Mouse (Mus musculus) granulocyte monocyte progenitor cell, adult 5-6 weeks (primary cell): ENCODE measurements around the gene Hpd. TPM values are rescaled to one million over a fixed set of nuclear protein-coding genes. Genes with fewer than 3 reads are reported as not detected.

Experiments used
- total RNA-seq, 2 experiments: library from RNA; stranded (forward) in 1 of 2; stranded (reverse) in 1 of 2; fragments of 200-712, 200-1000 nt in 1 of 2; fragments of >200 nt in 1 of 2; fragmentation: Nextera tagmentation in 1 of 2; gene quantifications; 2 replicates each; pipeline ENCODE4 v1.2.3; 2014 to 2017

Hpd gene
- total RNA-seq, 2 experiments from 2014 or later, result not detected

Other genes starting within 250 kb of the Hpd start
- 42.8 and 63.5 TPM in 2 replicates for gene Kdm2b, start 192.9 kb downstream of the Hpd start, total RNA-seq (2014; fragmentation: Nextera tagmentation)
- 54.8 and 58.7 TPM in 2 replicates for gene Kdm2b, start 192.9 kb downstream of the Hpd start, total RNA-seq (2017)
- 40.9 and 43.8 TPM in 2 replicates for gene Orai1, start 167.7 kb downstream of the Hpd start, total RNA-seq (2014; fragmentation: Nextera tagmentation)
- gene Orai1, start 167.7 kb downstream of the Hpd start, total RNA-seq (2017), result 15.6 and 22.4 TPM in 2 replicates
- gene Morn3, start 135.7 kb downstream of the Hpd start, total RNA-seq (2014; fragmentation: Nextera tagmentation), result 0.58 TPM in 1 of 2 replicates, not detected in the other
- not detected in 2 replicates for gene Morn3, start 135.7 kb downstream of the Hpd start, total RNA-seq (2017)
- gene Tmem120b, start 114.3 kb downstream of the Hpd start, total RNA-seq (2014; fragmentation: Nextera tagmentation), result 1.8 and 3.1 TPM in 2 replicates
- 1.6 and 2.3 TPM in 2 replicates for gene Tmem120b, start 114.3 kb downstream of the Hpd start, total RNA-seq (2017)
- gene Rhof, start 50.0 kb downstream of the Hpd start, total RNA-seq (2014; fragmentation: Nextera tagmentation), result 1.5 TPM in 1 of 2 replicates, not detected in the other
- gene Rhof, start 50.0 kb downstream of the Hpd start, total RNA-seq (2017), result 0.26 and 1.6 TPM in 2 replicates
- 29.5 and 37.5 TPM in 2 replicates for gene Setd1b, start 40.5 kb downstream of the Hpd start, total RNA-seq (2014; fragmentation: Nextera tagmentation)
- 1.2 TPM in 2 replicates for gene Setd1b, start 40.5 kb downstream of the Hpd start, total RNA-seq (2017)
- gene Psmd9, start 13.3 kb downstream of the Hpd start, total RNA-seq (2014; fragmentation: Nextera tagmentation), result 26.5 and 45.9 TPM in 2 replicates
- gene Psmd9, start 13.3 kb downstream of the Hpd start, total RNA-seq (2017), result 15.5 and 25.2 TPM in 2 replicates
- 0.99 TPM in 1 of 2 replicates, not detected in the other for gene Wdr66, start 69.4 kb upstream of the Hpd start, total RNA-seq (2014; fragmentation: Nextera tagmentation)
- gene Wdr66, start 69.4 kb upstream of the Hpd start, total RNA-seq (2017), result not detected in 2 replicates
- gene Bcl7a, start 161.1 kb upstream of the Hpd start, total RNA-seq (2014; fragmentation: Nextera tagmentation), result 27.5 and 29.4 TPM in 2 replicates
- gene Bcl7a, start 161.1 kb upstream of the Hpd start, total RNA-seq (2017), result 11.0 and 17.4 TPM in 2 replicates
- 46.9 and 52.3 TPM in 2 replicates for gene Mlxip, start 212.1 kb upstream of the Hpd start, total RNA-seq (2014; fragmentation: Nextera tagmentation)
- 11.1 and 11.9 TPM in 2 replicates for gene Mlxip, start 212.1 kb upstream of the Hpd start, total RNA-seq (2017)